Mouse (Mus musculus) adrenal gland, adult 8-10 months (tissue): ENCODE results near the gene Tle6. TPM values are rescaled to one million over a fixed set of nuclear protein-coding genes. Genes with fewer than 3 reads are reported as not detected.
A peak's percentile ranks its signal among the peaks of the same experiment; 100 is the strongest.

ENCODE experiments used
- DNase-seq: peaks from one replicate; pipeline ENCODE4 v3.0.0; 2022
- total RNA-seq, 4 experiments: library from RNA; stranded (reverse); gene quantifications; 2 replicates each; pipeline ENCODE4 v1.2.4; 2022

Gene Tle6
- total RNA-seq, 4 experiments from 2014 or later = 32.2 to 138 (median 85.6) TPM

GRCm38 (mm10) chr10:81623441-81623840 is 22.6 kb upstream of the Tle6 start:
- DNase-seq = no peak

- no peak for DNase-seq
Observed at GRCm38 (mm10) chr10:81620786-81621185, 19.9 kb upstream of the Tle6 start.

GRCm38 (mm10) chr10:81619976-81620375 is 19.1 kb upstream of the Tle6 start:
- no peak for DNase-seq

GRCm38 (mm10) chr10:81615486-81615885 is 14.6 kb upstream of the Tle6 start:
- DNase-seq = no peak

- DNase-seq = no peak
Observed at GRCm38 (mm10) chr10:81612779-81613178, 11.9 kb upstream of the Tle6 start.

- DNase-seq = no peak
Observed at GRCm38 (mm10) chr10:81608308-81608707, 7.4 kb upstream of the Tle6 start.

GRCm38 (mm10) chr10:81605974-81606751 is 5.3 kb upstream of the Tle6 start, which contains the start of gene BC025920:
TSS of gene BC025920 (plus strand) at chr10:81606270.
- DNase-seq = peak; percentile 96

- no peak for DNase-seq
Observed at GRCm38 (mm10) chr10:81605666-81605973, 4.7 kb upstream of the Tle6 start.

GRCm38 (mm10) chr10:81604968-81605665 is 4.2 kb upstream of the Tle6 start:
- peak; percentile 78 for DNase-seq

GRCm38 (mm10) chr10:81604019-81604967 is 3.4 kb upstream of the Tle6 start:
- no peak for DNase-seq

- DNase-seq = no peak
Observed at GRCm38 (mm10) chr10:81602741-81603151, 1.9 kb upstream of the Tle6 start.

GRCm38 (mm10) chr10:81601396-81601905 is 578 bp upstream of the Tle6 start:
- no peak for DNase-seq

GRCm38 (mm10) chr10:81600096-81600495 is 777 bp downstream of the Tle6 start:
- no peak for DNase-seq

- DNase-seq = no peak
Observed at GRCm38 (mm10) chr10:81599630-81600029, 1.2 kb downstream of the Tle6 start.

- no peak for DNase-seq
Observed at GRCm38 (mm10) chr10:81598871-81599270, 2.0 kb downstream of the Tle6 start.

- DNase-seq = no peak
Observed at GRCm38 (mm10) chr10:81598342-81598741, 2.5 kb downstream of the Tle6 start.

- DNase-seq = no peak
Observed at GRCm38 (mm10) chr10:81597137-81597950, 3.5 kb downstream of the Tle6 start.

- DNase-seq = no peak
Observed at GRCm38 (mm10) chr10:81596611-81597010, 4.3 kb downstream of the Tle6 start.

GRCm38 (mm10) chr10:81595599-81595998 is 5.3 kb downstream of the Tle6 start:
- no peak for DNase-seq

- DNase-seq = no peak
Observed at GRCm38 (mm10) chr10:81593935-81594334, 6.9 kb downstream of the Tle6 start.

GRCm38 (mm10) chr10:81593223-81593622 is 7.7 kb downstream of the Tle6 start:
- DNase-seq = no peak

GRCm38 (mm10) chr10:81592631-81593030 is 8.2 kb downstream of the Tle6 start:
- DNase-seq = no peak
